Mouse (Mus musculus): Measurements from ENCODE around the gene Sigmar1.
A peak's percentile ranks its signal among the peaks of the same experiment; 100 is the strongest.

Sigmar1 gene

GRCm38 (mm10) chr4:41757321-41757720 is 1.4 kb upstream of the Sigmar1 start:
- no peak for DNase-seq (ENCODE audit: low read depth, low spot score)

- DNase-seq (ENCODE audit: low read depth, low spot score), result no peak
Measured at GRCm38 (mm10) chr4:41756440-41756839, 483 bp upstream of the Sigmar1 start.

- peak; percentile 93 for DNase-seq (ENCODE audit: low read depth, low spot score)
Measured at GRCm38 (mm10) chr4:41754797-41755337, 1.1 kb downstream of the Sigmar1 start, which contains the start of gene Galt. Galt (plus strand) TSS chr4:41755228.

- DNase-seq (ENCODE audit: low read depth, low spot score), result no peak
Measured at GRCm38 (mm10) chr4:41745021-41745420, 10.9 kb downstream of the Sigmar1 start.

- DNase-seq (ENCODE audit: low read depth, low spot score), result no peak
Measured at GRCm38 (mm10) chr4:41744131-41744530, 11.8 kb downstream of the Sigmar1 start.

- peak; percentile 99 for DNase-seq (ENCODE audit: low read depth, low spot score)
Measured at GRCm38 (mm10) chr4:41741158-41741560, 14.8 kb downstream of the Sigmar1 start.

- DNase-seq (ENCODE audit: low read depth, low spot score), result peak; percentile 57
Measured at GRCm38 (mm10) chr4:41740380-41741157, 15.4 kb downstream of the Sigmar1 start.

GRCm38 (mm10) chr4:41739260-41739659 is 16.7 kb downstream of the Sigmar1 start:
- DNase-seq (ENCODE audit: low read depth, low spot score), result no peak

- no peak for DNase-seq (ENCODE audit: low read depth, low spot score)
Measured at GRCm38 (mm10) chr4:41738256-41738603, 17.7 kb downstream of the Sigmar1 start.

GRCm38 (mm10) chr4:41737602-41738255 is 18.2 kb downstream of the Sigmar1 start:
- DNase-seq (ENCODE audit: low read depth, low spot score), result peak; percentile 65

- peak; percentile 59 for DNase-seq (ENCODE audit: low read depth, low spot score)
Measured at GRCm38 (mm10) chr4:41731052-41731765, 24.7 kb downstream of the Sigmar1 start, which contains the start of gene Arid3c. Arid3c (minus strand) TSS chr4:41731142.

- DNase-seq (ENCODE audit: low read depth, low spot score), result no peak
Measured at GRCm38 (mm10) chr4:41726826-41727621, 28.9 kb downstream of the Sigmar1 start.

GRCm38 (mm10) chr4:41722918-41723351 is 33.0 kb downstream of the Sigmar1 start, which contains the start of gene Dctn3:
Dctn3 (minus strand) TSS chr4:41723170.
- DNase-seq (ENCODE audit: low read depth, low spot score), result peak; percentile 99

GRCm38 (mm10) chr4:41716834-41717233 is 39.1 kb downstream of the Sigmar1 start:
- no peak for DNase-seq (ENCODE audit: low read depth, low spot score)

- DNase-seq (ENCODE audit: low read depth, low spot score), result peak; percentile 51
Measured at GRCm38 (mm10) chr4:41715596-41715995, 40.4 kb downstream of the Sigmar1 start.

- DNase-seq (ENCODE audit: low read depth, low spot score), result no peak
Measured at GRCm38 (mm10) chr4:41715082-41715481, 40.9 kb downstream of the Sigmar1 start.

GRCm38 (mm10) chr4:41714276-41714675 is 41.7 kb downstream of the Sigmar1 start:
- DNase-seq (ENCODE audit: low read depth, low spot score), result peak; percentile 75

GRCm38 (mm10) chr4:41713197-41714067 is 42.5 kb downstream of the Sigmar1 start, which contains the start of gene Rpp25l:
Rpp25l (minus strand) TSS chr4:41713534.
- DNase-seq (ENCODE audit: low read depth, low spot score), result peak; percentile 85

- DNase-seq (ENCODE audit: low read depth, low spot score), result peak; percentile 16
Measured at GRCm38 (mm10) chr4:41712421-41713196, 43.3 kb downstream of the Sigmar1 start.

All from R1 (cell line).